Mouse (Mus musculus): ENCODE measurements around the gene Il12b.

DNA sequence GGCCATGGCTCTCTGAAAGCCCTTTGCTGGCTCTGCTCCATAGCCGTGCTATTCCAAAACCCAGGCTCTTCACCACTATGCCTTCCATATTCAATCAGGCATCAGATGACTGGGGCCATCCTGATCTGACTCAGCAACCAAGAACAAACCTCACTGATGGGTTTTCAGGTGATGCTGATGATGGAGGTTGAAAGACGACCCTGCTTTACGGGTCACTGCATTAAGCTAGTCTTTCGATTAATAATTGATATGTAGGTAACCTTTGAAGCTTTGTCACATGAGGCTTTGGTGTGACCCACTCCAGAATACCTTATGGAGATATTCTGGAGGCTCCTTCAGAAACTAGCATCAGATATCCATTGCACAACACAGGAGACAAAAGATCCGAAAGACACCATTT, 6.6 kb downstream of the Il12b start:
- TF ChIP-seq CHD2 (IDR thresholded peaks at IDR 0.05; ENCODE audit: low read length) (no peak), POLR2A (IDR thresholded peaks at IDR 0.05; ENCODE audit: control insufficient read depth in 1 of 2, insufficient read depth in 1 of 2, low read depth in 1 of 2, low read length in 2 of 2, poor library complexity in 1 of 2) (no peak), CTCF (IDR thresholded peaks at IDR 0.05 in 2 of 3, conservative IDR thresholded peaks at IDR 0.05 in 1 of 3; ENCODE audit: control insufficient read depth in 1 of 3, insufficient read depth in 1 of 3, low read depth in 2 of 3, low read length in 3 of 3, poor library complexity in 1 of 3, severe bottlenecking in 1 of 3) (no peak), TAL1 (IDR thresholded peaks at IDR 0.05; ENCODE audit: low read length) (no peak)

Data from MEL (cell line).